Mouse (Mus musculus) heart, embryonic 11.5 days (tissue): Measurements from ENCODE around the gene Abi3. TPM values are rescaled to one million over a fixed set of nuclear protein-coding genes. Genes with fewer than 3 reads are reported as not detected.
A peak's percentile ranks its signal among the peaks of the same experiment; 100 is the strongest.

Experiments
- ATAC-seq: fragments of 200-750 bp; cut with Nextera tagmentation; replicated peaks from 2 replicates; pipeline ENCODE4 v1.8.0; 2017; ENCODE audit warnings: moderate library complexity; ENCODE audit not compliant: insufficient number of reproducible peaks, low FRiP score, low TSS enrichment
- H3K27ac ChIP-seq: fragments of 300-500 bp; sonication (generic); 2 replicates; pipeline ENCODE4 v1.5.1; 2014; ENCODE audit warnings: mild to moderate bottlenecking, low read depth, low read length
- H3K27me3 ChIP-seq: fragments of 300-500 bp; sonication (generic); 2 replicates; pipeline ENCODE4 v1.6.1; 2014; ENCODE audit warnings: mild to moderate bottlenecking, low read length, mixed read lengths; ENCODE audit not compliant: control insufficient read depth, insufficient read depth
- H3K36me3 ChIP-seq: fragments of 300-500 bp; sonication (generic); 2 replicates; pipeline ENCODE4 v1.6.1; 2014; ENCODE audit warnings: mild to moderate bottlenecking, low read length, moderate library complexity, mixed read lengths; ENCODE audit not compliant: control insufficient read depth, insufficient read depth
- H3K4me1 ChIP-seq: fragments of 300-500 bp; sonication (generic); 2 replicates; pipeline ENCODE4 v1.6.1; 2014; ENCODE audit warnings: low read length; ENCODE audit not compliant: control insufficient read depth, insufficient read depth
- H3K4me2 ChIP-seq: fragments of 300-500 bp; sonication (generic); 2 replicates; pipeline ENCODE4 v1.6.1; 2014; ENCODE audit warnings: mild to moderate bottlenecking, moderate library complexity
- H3K4me3 ChIP-seq: fragments of 300-500 bp; sonication (generic); 2 replicates; pipeline ENCODE4 v1.5.1; 2014; ENCODE audit warnings: low read depth, low read length
- H3K9ac ChIP-seq: fragments of 300-500 bp; sonication (generic); 2 replicates; pipeline ENCODE4 v1.6.1; 2014; ENCODE audit warnings: mild to moderate bottlenecking, low read depth, low read length, moderate library complexity
- H3K9me3 ChIP-seq: fragments of 300-500 bp; sonication (generic); replicated peaks from 2 replicates; pipeline ENCODE4 v1.6.1; 2016; ENCODE audit warnings: low read length; ENCODE audit not compliant: control insufficient read depth
- WGBS: fragments of 180-500 bp; shearing (Covaris S2); extraction: QIAGEN DNeasy Blood & Tissue Kit; methylation state at CpG from one replicate; pipeline ENCODE4 v1.1.7; 2014; ENCODE audit not compliant: insufficient replicate concordance; 5-methylcytosine and 5-hydroxymethylcytosine counted together
- polyA plus RNA-seq: library from polyadenylated mRNA; unstranded; fragments of >200 nt; fragmentation: Nextera tagmentation; extraction: Ambion mirVana; gene quantifications from 2 replicates; pipeline ENCODE4 v1.2.1, GENCODE M21; 2014

The Abi3 gene
- polyA plus RNA-seq, 1 experiment from 2014 or later = 11.5 TPM

- Histone ChIP-seq H3K9me3 (no peaks in the 10 kb centered on the region), H3K9ac (no peak overlapping the region), H3K27me3 (no peaks in the 10 kb centered on the region), H3K27ac (no peak overlapping the region), H3K4me2 (no peak overlapping the region), H3K4me1 (no peaks in the 10 kb centered on the region), H3K4me3 (no peak overlapping the region), H3K36me3 (no peaks in the 10 kb centered on the region)
- 75% methylated on average over 6 of the region's 6 CpGs for WGBS
- ATAC-seq = no peak
Observed at GRCm38 (mm10) chr11:95811741-95812140, 30.5 kb downstream of the Abi3 start.

DNA sequence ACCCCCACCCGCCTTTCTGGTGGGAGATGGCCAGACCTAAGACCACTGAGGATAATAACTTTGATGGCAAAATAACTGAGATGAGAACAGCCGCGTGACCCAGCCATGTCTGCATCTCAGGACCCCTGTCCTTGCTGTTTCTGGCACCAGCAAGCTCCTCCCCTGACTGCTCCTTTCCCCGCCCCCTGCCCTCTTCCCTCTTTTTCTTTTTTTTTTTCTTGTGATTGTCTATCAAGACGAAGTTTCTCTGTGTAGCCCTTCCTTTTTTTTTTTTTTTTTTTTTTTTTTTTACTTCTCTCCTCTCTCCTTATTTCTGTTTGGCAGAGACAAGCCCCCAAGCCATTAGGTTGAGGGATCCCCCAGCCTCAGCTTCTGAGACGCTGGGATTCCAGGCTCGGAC is 31.4 kb downstream of the Abi3 start:
- WGBS = 52% methylated on average over 7 of the region's 7 CpGs
- Histone ChIP-seq H3K9ac (no peak overlapping the region), H3K36me3 (no peaks in the 10 kb centered on the region)

DNA sequence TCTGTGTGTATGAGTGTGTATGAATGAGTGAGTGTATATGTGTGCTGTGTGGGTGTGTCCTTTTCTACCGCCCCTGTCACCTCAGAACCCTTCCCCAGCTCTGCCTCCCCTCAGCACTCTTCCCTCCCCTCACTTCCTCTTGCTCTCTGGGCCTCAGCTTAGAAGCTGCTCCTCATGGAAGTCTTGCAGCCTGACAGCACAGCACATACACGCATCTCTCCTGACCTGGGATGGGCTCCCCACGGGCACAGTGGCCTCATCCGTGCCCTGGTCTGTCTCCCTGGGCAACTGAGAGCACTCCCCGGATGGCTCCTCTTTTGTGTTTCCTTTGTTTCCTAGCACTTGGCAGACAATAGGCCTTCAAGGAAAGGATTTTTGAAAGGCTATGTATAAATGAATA is 32.7 kb downstream of the Abi3 start:
- ATAC-seq = no peak
- no peak overlapping the region for H3K9ac ChIP-seq

More for the DNA sequence above, 31.4 kb downstream of the Abi3 start:
- Histone ChIP-seq H3K27ac (no peak overlapping the region), H3K27me3 (no peaks in the 10 kb centered on the region), H3K4me3 (no peak overlapping the region), H3K4me2 (no peak overlapping the region), H3K4me1 (peaks cover under 1% of the 10 kb centered on the region; the same call in 1 of the 2 replicates), H3K9me3 (no peaks in the 10 kb centered on the region)
- ATAC-seq = no peak

GRCm38 (mm10) chr11:95808448-95809011 is 33.7 kb downstream of the Abi3 start:
- H3K4me2 ChIP-seq = 0 out of 2 replicates have a peak overlapping the region, but pooled peaks have one; percentile 6
- H3K36me3 ChIP-seq = no peaks in the 10 kb centered on the region
- no peaks in the 10 kb centered on the region for H3K27me3 ChIP-seq
- ATAC-seq = peak; percentile 84
- 64% methylated on average over 5 of the region's 5 CpGs for WGBS
- peak overlapping the region; percentile 77 for H3K27ac ChIP-seq
- no peaks in the 10 kb centered on the region for H3K9me3 ChIP-seq
- H3K9ac ChIP-seq = no peak overlapping the region
- peaks cover 4% of the 10 kb centered on the region; the same call in 1 of the 2 replicates for H3K4me1 ChIP-seq
- no peak overlapping the region for H3K4me3 ChIP-seq

More for the DNA sequence above, 32.7 kb downstream of the Abi3 start:
- WGBS = 54% methylated on average over 5 of the region's 5 CpGs
- no peaks in the 10 kb centered on the region for H3K9me3 ChIP-seq
- no peak overlapping the region for H3K4me3 ChIP-seq
- H3K27ac ChIP-seq = no peak overlapping the region
- no peaks in the 10 kb centered on the region for H3K27me3 ChIP-seq
- H3K4me2 ChIP-seq = no peak overlapping the region
- no peaks in the 10 kb centered on the region for H3K36me3 ChIP-seq
- H3K4me1 ChIP-seq = peaks cover 4% of the 10 kb centered on the region; the same call in 1 of the 2 replicates

DNA sequence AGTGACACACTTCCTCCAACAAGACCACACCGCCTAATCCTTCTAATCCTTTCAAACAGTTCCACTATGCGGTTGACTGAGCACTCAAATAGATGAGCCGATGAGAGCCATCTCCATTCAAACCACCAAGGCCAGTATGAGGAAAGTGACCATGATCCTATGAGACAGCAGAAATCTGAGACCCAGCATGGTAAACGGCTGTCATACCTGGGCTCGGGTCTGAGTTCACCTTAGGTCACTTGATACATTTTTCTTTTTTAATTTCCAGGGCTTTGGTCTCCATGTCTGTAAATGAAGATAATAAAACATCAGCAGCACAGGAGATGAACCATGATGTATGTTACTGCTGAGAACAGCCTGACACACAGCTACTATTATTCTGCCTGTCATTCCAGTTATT is 34.4 kb downstream of the Abi3 start:
- H3K27ac ChIP-seq = peak overlapping the region; percentile 77
- no peak overlapping the region for H3K4me2 ChIP-seq
- WGBS = 90% methylated on average over 5 of the region's 5 CpGs
- no peak for ATAC-seq
- H3K27me3 ChIP-seq = no peaks in the 10 kb centered on the region
- no peak overlapping the region for H3K9ac ChIP-seq
- peaks cover 4% of the 10 kb centered on the region; the same call in 1 of the 2 replicates for H3K4me1 ChIP-seq
- no peaks in the 10 kb centered on the region for H3K9me3 ChIP-seq
- no peak overlapping the region for H3K4me3 ChIP-seq
- no peaks in the 10 kb centered on the region for H3K36me3 ChIP-seq

DNA sequence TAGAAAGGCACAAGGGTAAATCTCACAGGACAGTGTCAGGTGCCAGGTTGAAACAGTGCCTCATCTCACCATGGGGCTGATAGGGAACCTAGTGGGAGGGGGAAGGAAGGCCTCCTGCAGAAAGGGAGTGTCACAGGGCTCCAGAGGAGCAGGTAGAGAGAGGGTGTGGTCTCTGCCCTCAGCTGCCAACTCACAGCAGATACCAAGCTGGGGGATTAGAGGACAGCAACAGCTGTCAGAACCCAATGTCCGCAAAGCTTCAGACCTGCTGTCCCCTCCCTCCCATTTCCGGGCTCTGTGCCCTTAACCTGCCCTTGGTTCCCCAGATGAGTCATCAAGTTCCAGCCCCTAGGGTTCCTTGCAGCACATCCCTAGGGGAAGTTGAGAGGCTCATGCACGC is 36.7 kb downstream of the Abi3 start:
- Histone ChIP-seq H3K9me3 (no peaks in the 10 kb centered on the region), H3K27ac (peak overlapping the region; percentile 25; the same call in 1 of the 2 replicates)
- peak; percentile 62 for ATAC-seq

DNA sequence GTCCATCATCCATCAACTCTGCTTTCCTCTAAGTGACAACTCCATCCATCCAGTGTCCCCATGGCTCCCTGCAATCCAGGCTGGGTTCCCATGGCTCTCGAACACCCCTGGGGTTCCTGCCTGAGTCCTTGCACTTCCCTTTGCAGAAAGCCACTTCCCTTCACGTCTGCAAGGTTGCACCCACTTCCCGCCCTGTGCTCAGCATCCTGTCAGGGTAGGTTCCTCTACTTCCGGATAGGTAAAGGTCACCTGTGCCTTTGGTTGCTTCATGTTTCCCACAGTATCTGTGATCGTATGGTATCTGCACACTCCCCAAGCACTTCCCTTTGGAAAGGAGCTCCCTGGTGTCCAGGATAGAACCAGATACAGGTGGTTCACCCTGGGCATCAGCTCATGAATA is 37.3 kb downstream of the Abi3 start:
- WGBS = 62% methylated on average over 5 of the region's 5 CpGs
- H3K4me1 ChIP-seq = peaks cover 4% of the 10 kb centered on the region; the same call in 1 of the 2 replicates
- no peak overlapping the region for H3K4me3 ChIP-seq
- H3K9ac ChIP-seq = no peak overlapping the region
- H3K9me3 ChIP-seq = no peaks in the 10 kb centered on the region
- no peak for ATAC-seq
- peak overlapping the region; percentile 25; the same call in 1 of the 2 replicates for H3K27ac ChIP-seq
- no peaks in the 10 kb centered on the region for H3K36me3 ChIP-seq
- no peak overlapping the region for H3K4me2 ChIP-seq
- H3K27me3 ChIP-seq = no peaks in the 10 kb centered on the region

More for the DNA sequence above, 36.7 kb downstream of the Abi3 start:
- H3K27me3 ChIP-seq = no peaks in the 10 kb centered on the region
- H3K4me1 ChIP-seq = peaks cover 4% of the 10 kb centered on the region; the same call in 1 of the 2 replicates
- WGBS = 20% methylated on average over 3 of the region's 3 CpGs
- H3K4me3 ChIP-seq = no peak overlapping the region
- H3K4me2 ChIP-seq = no peak overlapping the region
- no peak overlapping the region for H3K9ac ChIP-seq
- no peaks in the 10 kb centered on the region for H3K36me3 ChIP-seq

DNA sequence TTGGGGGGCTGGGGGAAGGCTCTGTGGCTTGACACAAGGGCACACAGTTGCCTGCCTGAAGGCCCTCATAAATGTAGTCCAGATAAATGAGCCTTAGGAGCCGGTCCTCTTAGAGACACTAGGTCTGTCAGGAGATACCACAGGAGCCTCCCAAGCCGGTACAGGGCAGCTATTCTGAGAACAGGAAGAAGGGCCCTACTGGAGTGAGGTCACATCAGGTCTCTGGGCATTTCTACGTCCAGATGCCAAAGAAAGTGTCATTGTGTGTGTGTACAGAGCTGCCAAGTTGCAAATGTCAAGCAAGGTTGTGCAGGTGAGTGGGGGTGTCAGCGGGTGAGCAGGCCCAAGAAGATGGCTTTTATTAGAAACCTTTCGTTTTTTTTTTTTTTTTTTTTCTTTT is 46.7 kb downstream of the Abi3 start:
- Histone ChIP-seq H3K4me3 (no peak overlapping the region), H3K27me3 (peaks cover 10% of the 10 kb centered on the region), H3K9me3 (no peaks in the 10 kb centered on the region), H3K36me3 (no peaks in the 10 kb centered on the region), H3K9ac (no peak overlapping the region), H3K4me1 (peaks cover 18% of the 10 kb centered on the region), H3K27ac (no peak overlapping the region), H3K4me2 (no peak overlapping the region)
- ATAC-seq = no peak
- 36% methylated on average over 5 of the region's 5 CpGs for WGBS

DNA sequence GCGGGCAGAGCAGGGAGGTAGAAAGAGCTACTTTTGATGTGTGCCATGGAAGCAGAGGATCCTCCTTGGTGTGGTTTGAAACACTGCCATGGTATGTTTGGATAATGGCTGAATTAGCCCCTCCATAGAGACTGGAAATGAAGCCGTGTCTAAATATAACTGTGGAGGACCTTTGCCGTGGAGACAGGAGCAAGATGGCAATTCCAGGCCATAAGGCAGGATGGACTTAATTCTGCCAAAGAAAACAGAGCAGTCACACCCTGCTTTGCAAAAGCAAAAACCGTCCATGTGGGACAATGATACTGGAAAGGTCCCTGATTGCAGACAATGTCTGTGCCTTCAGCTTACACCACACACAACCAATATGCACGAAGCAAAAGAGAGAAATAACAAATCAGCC is 48.1 kb downstream of the Abi3 start:
- H3K27ac ChIP-seq = no peak overlapping the region
- no peak overlapping the region for H3K4me3 ChIP-seq
- peaks cover 10% of the 10 kb centered on the region for H3K27me3 ChIP-seq
- WGBS = 52% methylated on average over 5 of the region's 5 CpGs
- no peak overlapping the region for H3K4me2 ChIP-seq
- peaks cover 18% of the 10 kb centered on the region for H3K4me1 ChIP-seq
- no peaks in the 10 kb centered on the region for H3K9me3 ChIP-seq
- no peak for ATAC-seq
- no peak overlapping the region for H3K9ac ChIP-seq
- H3K36me3 ChIP-seq = no peaks in the 10 kb centered on the region
